Mouse (Mus musculus) left cerebral cortex, adult 2 months (tissue): ENCODE measurements around the gene Gm10961. TPM values are rescaled to one million over a fixed set of nuclear protein-coding genes. Genes with fewer than 3 reads are reported as not detected.
A peak's percentile ranks its signal among the peaks of the same experiment; 100 is the strongest.
"Not testable (repeated sequence)": the region's sequence is repeated elsewhere in the genome, so short reads cannot be mapped to it uniquely, and the experiment has no call there.

Experiments
- DNase-seq, 2 experiments: peaks; one replicate each; pipeline ENCODE4 v3.0.0; 2021 to 2022; ENCODE audit warnings: low spot score in 2 of 2, mixed read lengths in 1 of 2; ENCODE audit errors: extremely low spot score in 1 of 2
- H3K27ac ChIP-seq: fragments of 200-600 bp; 2 replicates; pipeline ENCODE4 v1.8.1; 2022
- H3K4me3 ChIP-seq: fragments of 200-600 bp; 2 replicates; pipeline ENCODE4 v1.8.1; 2022
- CTCF ChIP-seq: fragments of 200-600 bp; IDR thresholded peaks from 2 replicates; pipeline ENCODE4 v1.8.1; 2022; ENCODE audit warnings: antibody characterized with exemption, mild to moderate bottlenecking, moderate library complexity
- intact Hi-C: fragments of 180-260 bp; cut with DNase I; formaldehyde crosslinking; loops from one replicate; pipeline ENCODE4 v1.15.1; 2025
- total RNA-seq, 2 experiments: library from RNA; stranded (reverse); gene quantifications; 2 replicates each; pipeline ENCODE4 v1.2.3; 2021

The Gm10961 gene
- total RNA-seq, 2 experiments from 2014 or later, result not detected

- no peak overlapping the region for H3K27ac ChIP-seq
- intact Hi-C loops, result loop anchor here (10.0 kb wide), 1 partner anchor 229 kb away; no protein-coding TSS in a partner anchor
- no peak overlapping the region for H3K4me3 ChIP-seq
- DNase-seq, result peak in 1 of 2 experiments; percentile 2
- TF ChIP-seq CTCF, result no peak
Measured at GRCm38 (mm10) chr3:107636236-107636635, 5.1 kb downstream of the Gm10961 start.

- no peak for TF ChIP-seq CTCF
- intact Hi-C loops, result loop anchor here (10.0 kb wide), 1 partner anchor 227 kb away; no protein-coding TSS in a partner anchor
Measured at GRCm38 (mm10) chr3:107637606-107638172, 6.6 kb downstream of the Gm10961 start.

GRCm38 (mm10) chr3:107646947-107647346 lies 15.8 kb downstream of the Gm10961 start:
- Histone ChIP-seq H3K27ac (no peak overlapping the region), H3K4me3 (no peak overlapping the region)
- intact Hi-C loops, result no loop called here
- no peak for DNase-seq
- TF ChIP-seq CTCF, result no peak

More at GRCm38 (mm10) chr3:107637606-107638172, 6.6 kb downstream of the Gm10961 start:
- no peak overlapping the region for H3K4me3 ChIP-seq
- no peak for DNase-seq
- no peak overlapping the region for H3K27ac ChIP-seq

GRCm38 (mm10) chr3:107650276-107650675 lies 19.2 kb downstream of the Gm10961 start:
- intact Hi-C loops, H3K4me3 ChIP-seq, DNase-seq, H3K27ac ChIP-seq: not testable (repeated sequence)

- TF ChIP-seq CTCF, result no peak
Measured at GRCm38 (mm10) chr3:107652968-107653367, 21.8 kb downstream of the Gm10961 start.

GRCm38 (mm10) chr3:107654861-107655260 lies 23.7 kb downstream of the Gm10961 start:
- intact Hi-C loops, result no loop called here
- Histone ChIP-seq H3K4me3 (no peak overlapping the region), H3K27ac (no peak overlapping the region)
- no peak for TF ChIP-seq CTCF
- DNase-seq, result no peak

More at GRCm38 (mm10) chr3:107652968-107653367, 21.8 kb downstream of the Gm10961 start:
- H3K4me3 ChIP-seq, result no peak overlapping the region
- no peak overlapping the region for H3K27ac ChIP-seq
- DNase-seq, result no peak
- intact Hi-C loops, result no loop called here

GRCm38 (mm10) chr3:107655491-107655890 lies 24.4 kb downstream of the Gm10961 start:
- Histone ChIP-seq H3K27ac (no peak overlapping the region), H3K4me3 (no peak overlapping the region)
- TF ChIP-seq CTCF, result no peak
- intact Hi-C loops, result no loop called here
- no peak for DNase-seq

- intact Hi-C loops, result no loop called here
- TF ChIP-seq CTCF, result no peak
- no peak overlapping the region for H3K4me3 ChIP-seq
Measured at GRCm38 (mm10) chr3:107656151-107656550, 25.0 kb downstream of the Gm10961 start.

GRCm38 (mm10) chr3:107656888-107657287 lies 25.8 kb downstream of the Gm10961 start:
- no peak for DNase-seq
- TF ChIP-seq CTCF, result no peak
- no peak overlapping the region for H3K27ac ChIP-seq
- H3K4me3 ChIP-seq, result no peak overlapping the region
- intact Hi-C loops, result no loop called here

More at GRCm38 (mm10) chr3:107656151-107656550, 25.0 kb downstream of the Gm10961 start:
- H3K27ac ChIP-seq, result no peak overlapping the region
- DNase-seq, result no peak

- intact Hi-C loops, result no loop called here
- TF ChIP-seq CTCF, result peak; percentile 51
- no peak overlapping the region for H3K4me3 ChIP-seq
- H3K27ac ChIP-seq, result no peak overlapping the region
- no peak for DNase-seq
Measured at GRCm38 (mm10) chr3:107659000-107659399, 27.9 kb downstream of the Gm10961 start.

- intact Hi-C loops, result no loop called here
- TF ChIP-seq CTCF, result no peak
- Histone ChIP-seq H3K27ac (no peak overlapping the region), H3K4me3 (no peak overlapping the region)
- no peak for DNase-seq
Measured at GRCm38 (mm10) chr3:107664641-107665040, 33.5 kb downstream of the Gm10961 start.

- Histone ChIP-seq H3K27ac (no peak overlapping the region), H3K4me3 (no peak overlapping the region)
- no peak for TF ChIP-seq CTCF
- no peak for DNase-seq
- intact Hi-C loops, result no loop called here
Measured at GRCm38 (mm10) chr3:107667426-107667825, 36.3 kb downstream of the Gm10961 start.

- no peak for TF ChIP-seq CTCF
- DNase-seq, result no peak
- Histone ChIP-seq H3K27ac (no peak overlapping the region), H3K4me3 (no peak overlapping the region)
- intact Hi-C loops, result no loop called here
Measured at GRCm38 (mm10) chr3:107668786-107669185, 37.7 kb downstream of the Gm10961 start.
